Mouse (Mus musculus): ENCODE measurements around the gene Sltm. TPM values are rescaled to one million over a fixed set of nuclear protein-coding genes. Genes with fewer than 3 reads are reported as not detected.

Gene Sltm
- total and polyA plus RNA-seq, 3 experiments = 37.6 to 94.5 (median 42.4) TPM

DNA sequence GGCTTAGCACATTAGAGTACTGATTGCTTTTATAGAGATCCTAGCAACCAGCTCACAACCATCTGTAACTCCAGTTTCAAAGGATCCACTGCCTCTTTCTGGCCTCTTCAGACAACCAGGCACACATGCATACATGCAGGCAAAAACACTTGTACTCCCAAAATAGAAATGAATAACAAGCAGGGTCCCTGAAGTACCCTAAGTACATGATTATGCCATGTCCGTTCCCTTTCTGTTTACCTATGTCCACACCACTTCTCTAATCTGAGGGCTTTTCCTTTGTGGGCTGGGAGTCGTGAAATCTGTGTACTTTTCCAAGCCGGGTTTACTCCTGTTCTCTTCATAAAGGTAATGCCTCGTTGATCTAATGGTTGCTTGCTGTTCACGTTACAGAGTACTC is 25.1 kb downstream of the Sltm start:
- no peak for TF ChIP-seq MXI1 (IDR thresholded peaks at IDR 0.05; ENCODE audit: low read depth, low read length)
- no peak for TF ChIP-seq NRF1 (IDR thresholded peaks at IDR 0.05; ENCODE audit: low read depth, low read length)
- Histone ChIP-seq H3K27me3 (replicated peaks) (no peaks in the 10 kb centered on the region), H3K9ac (ENCODE audit: insufficient read depth, low read depth) (no peak overlapping the region), H3K9me3 (replicated peaks; ENCODE audit: low read length) (no peaks in the 10 kb centered on the region), H3K79me2 (replicated peaks; ENCODE audit: control insufficient read depth, extremely low read depth, insufficient read depth, poor library complexity, severe bottlenecking) (no peaks in the 10 kb centered on the region; the same call in none of the 2 replicates), H3K4me1 (ENCODE audit: control insufficient read depth in 1 of 2, insufficient read depth in 2 of 2) (no peaks in the 10 kb centered on the region), H3K27ac (ENCODE audit: insufficient read depth, low read depth) (no peak overlapping the region), H3K4me2 (ENCODE audit: insufficient read depth, low read depth, poor library complexity, severe bottlenecking) (no peak overlapping the region), H3K4me3 (replicated peaks in 1 of 3; ENCODE audit: low read depth in 2 of 3, low read length in 2 of 3, poor library complexity in 1 of 3) (no peak overlapping the region), H3K36me3 (replicated peaks in 1 of 2; ENCODE audit: control insufficient read depth in 1 of 2, insufficient read depth in 1 of 2, low read length in 1 of 2) (peaks cover 21 to 71% of the 10 kb centered on the region in 2 experiments)
- dilution Hi-C loops (cut with MboI; ENCODE audit: extremely low pct_ligation_motif_present, extremely low pct_unique_long_range_greater_than_20kb, low sequenced_read_pairs) (no loop called here), in situ Hi-C loops (cut with MboI; ENCODE audit: low pct_ligation_motif_present, low pct_unique_long_range_greater_than_20kb, low sequenced_read_pairs) (no loop called here)
- DNase-seq (ENCODE audit: extremely low read depth) = no peak

DNA sequence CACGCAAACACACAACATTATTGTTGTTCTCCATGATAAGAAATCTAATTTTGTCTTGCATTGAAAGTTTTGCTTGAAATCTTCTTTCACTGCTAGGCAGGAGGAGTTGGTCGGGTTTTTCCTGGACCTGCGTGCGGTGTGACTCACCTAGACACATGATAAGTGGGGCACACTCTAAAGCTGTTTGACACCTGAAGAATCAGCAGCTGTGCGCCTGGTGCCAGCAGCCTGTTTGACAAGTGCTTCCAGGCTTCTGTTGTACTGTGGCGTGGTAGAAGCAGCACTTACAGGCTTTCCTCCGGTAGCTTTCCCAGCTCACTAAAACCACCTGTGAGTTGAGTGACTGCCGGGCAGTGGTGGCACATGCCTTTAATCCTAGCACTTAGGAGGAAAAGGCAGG is 27.8 kb downstream of the Sltm start:
- no peaks in the 10 kb centered on the region; the same call in none of the 2 replicates for H3K79me2 ChIP-seq (replicated peaks; ENCODE audit: control insufficient read depth, extremely low read depth, insufficient read depth, poor library complexity, severe bottlenecking)
- no peak for DNase-seq (ENCODE audit: extremely low read depth)
- dilution Hi-C loops (cut with MboI; ENCODE audit: extremely low pct_ligation_motif_present, extremely low pct_unique_long_range_greater_than_20kb, low sequenced_read_pairs) = no loop called here
- H3K9me3 ChIP-seq (replicated peaks; ENCODE audit: low read length) = no peaks in the 10 kb centered on the region
- no peaks in the 10 kb centered on the region for H3K4me1 ChIP-seq (ENCODE audit: control insufficient read depth in 1 of 2, insufficient read depth in 2 of 2)
- peaks cover 28 to 73% of the 10 kb centered on the region in 2 experiments for H3K36me3 ChIP-seq (replicated peaks in 1 of 2; ENCODE audit: control insufficient read depth in 1 of 2, insufficient read depth in 1 of 2, low read length in 1 of 2)
- no peak overlapping the region for H3K4me3 ChIP-seq (replicated peaks in 1 of 3; ENCODE audit: low read depth in 2 of 3, low read length in 2 of 3, poor library complexity in 1 of 3)
- no peak overlapping the region for H3K27ac ChIP-seq (ENCODE audit: insufficient read depth, low read depth)
- H3K27me3 ChIP-seq (replicated peaks) = no peaks in the 10 kb centered on the region
- TF ChIP-seq MYC (IDR thresholded peaks at IDR 0.05; ENCODE audit: low read depth, low read length) (no peak), POLR2A (IDR thresholded peaks at IDR 0.05; ENCODE audit: low read depth, low read length) (no peak), ZNF384 (IDR thresholded peaks at IDR 0.05; ENCODE audit: low read depth, low read length) (no peak), USF2 (conservative IDR thresholded peaks at IDR 0.05; ENCODE audit: low read depth, low read length) (no peak), MEF2A (IDR thresholded peaks at IDR 0.05; ENCODE audit: borderline replicate concordance, low read depth, low read length) (no peak), CHD2 (IDR thresholded peaks at IDR 0.05; ENCODE audit: low read length) (no peak), E2F4 (IDR thresholded peaks at IDR 0.05; ENCODE audit: insufficient replicate concordance, low read depth, low read length) (no peak), JUN (IDR thresholded peaks at IDR 0.05; ENCODE audit: insufficient read depth, low read depth, low read length) (no peak), TCF12 (IDR thresholded peaks at IDR 0.05; ENCODE audit: low read depth, low read length) (no peak), MAX (IDR thresholded peaks at IDR 0.05; ENCODE audit: low read length) (no peak), PAX5 (IDR thresholded peaks at IDR 0.05; ENCODE audit: low read length) (no peak), NELFE (IDR thresholded peaks at IDR 0.05; ENCODE audit: low read depth, low read length) (no peak), KAT2A (IDR thresholded peaks at IDR 0.05; ENCODE audit: insufficient replicate concordance, low read length) (no peak), CTCF (conservative IDR thresholded peaks at IDR 0.05 in 1 of 2, IDR thresholded peaks at IDR 0.05 in 1 of 2; ENCODE audit: low read depth in 2 of 2, low read length in 2 of 2) (no peak)
- in situ Hi-C loops (cut with MboI; ENCODE audit: low pct_ligation_motif_present, low pct_unique_long_range_greater_than_20kb, low sequenced_read_pairs) = no loop called here
- H3K4me2 ChIP-seq (ENCODE audit: insufficient read depth, low read depth, poor library complexity, severe bottlenecking) = no peak overlapping the region
- no peak overlapping the region for H3K9ac ChIP-seq (ENCODE audit: insufficient read depth, low read depth)

Data from CH12.LX (cell line).